Mouse (Mus musculus): Measurements from ENCODE around the gene Epb41.

Epb41 gene

DNA sequence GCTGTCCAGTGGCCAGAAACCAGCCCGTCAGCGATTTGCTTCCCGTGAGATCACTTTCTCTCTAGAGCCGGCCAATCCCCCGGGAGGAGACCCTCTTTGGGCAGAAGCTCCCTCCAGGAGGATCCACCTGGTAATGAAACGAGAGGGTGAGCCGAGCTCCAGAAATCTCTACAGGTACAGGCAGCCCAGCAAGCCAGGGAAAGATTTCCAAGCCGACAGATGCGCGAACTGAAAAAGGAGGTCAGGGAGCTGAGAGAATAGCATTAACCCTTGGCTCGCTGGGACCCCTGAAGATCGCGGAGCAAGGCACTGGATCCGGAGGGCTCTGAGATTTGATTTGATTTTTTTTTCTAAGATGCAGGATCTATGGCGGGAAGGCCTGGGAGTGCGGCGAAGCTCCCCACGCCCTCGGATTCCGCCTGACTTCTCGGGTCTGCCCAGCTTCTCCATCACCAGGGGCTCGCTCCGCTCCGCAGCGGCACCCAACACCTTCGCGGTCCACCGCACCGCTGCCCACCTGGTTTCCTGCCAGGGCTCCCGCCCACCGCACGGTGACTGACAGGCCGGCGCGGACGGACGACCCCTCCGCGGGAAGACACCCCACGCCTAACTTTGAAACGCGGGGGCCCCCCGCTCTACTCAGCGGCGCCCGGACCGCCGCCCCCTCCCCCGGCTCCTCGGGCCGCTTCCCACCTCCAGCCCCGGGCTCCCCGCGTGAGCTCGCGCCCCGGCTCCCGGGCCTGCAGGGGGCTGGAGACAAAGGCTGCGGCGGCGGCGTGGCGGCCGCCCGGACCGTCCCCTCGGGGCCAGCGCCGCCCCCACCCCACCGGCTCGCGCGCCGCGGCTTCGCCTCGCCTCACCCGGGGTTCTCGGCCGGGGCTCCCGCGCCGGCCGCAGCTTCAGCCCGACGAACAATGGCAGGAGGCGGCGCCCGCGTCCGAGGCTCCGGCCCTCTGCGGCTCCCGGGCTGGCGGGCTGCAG is 26.8 kb downstream of the Epb41 start:
- peak in 1 of 2 experiments; percentile 55 for DNase-seq (ENCODE audit: low spot score in 2 of 2)

DNA sequence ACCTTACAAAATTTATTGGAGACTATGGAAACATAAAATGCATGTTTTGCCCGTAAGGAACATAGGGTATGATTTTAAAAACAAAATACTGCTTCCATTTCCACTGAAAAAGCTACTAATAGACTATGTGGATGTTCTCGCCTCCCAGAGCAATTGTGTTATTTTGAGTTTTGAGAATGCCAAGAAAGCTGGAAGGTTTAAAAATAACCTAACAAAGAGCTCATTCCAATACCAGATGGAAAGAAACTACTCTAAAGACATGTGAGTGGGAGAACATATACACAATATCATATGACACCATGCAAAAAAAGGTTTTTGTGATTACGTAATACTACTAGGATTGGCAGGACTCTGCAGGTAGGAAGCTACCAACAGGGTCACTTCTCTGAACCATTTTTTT is 31.4 kb downstream of the Epb41 start:
- DNase-seq (ENCODE audit: low spot score in 2 of 2) = no peak

DNA sequence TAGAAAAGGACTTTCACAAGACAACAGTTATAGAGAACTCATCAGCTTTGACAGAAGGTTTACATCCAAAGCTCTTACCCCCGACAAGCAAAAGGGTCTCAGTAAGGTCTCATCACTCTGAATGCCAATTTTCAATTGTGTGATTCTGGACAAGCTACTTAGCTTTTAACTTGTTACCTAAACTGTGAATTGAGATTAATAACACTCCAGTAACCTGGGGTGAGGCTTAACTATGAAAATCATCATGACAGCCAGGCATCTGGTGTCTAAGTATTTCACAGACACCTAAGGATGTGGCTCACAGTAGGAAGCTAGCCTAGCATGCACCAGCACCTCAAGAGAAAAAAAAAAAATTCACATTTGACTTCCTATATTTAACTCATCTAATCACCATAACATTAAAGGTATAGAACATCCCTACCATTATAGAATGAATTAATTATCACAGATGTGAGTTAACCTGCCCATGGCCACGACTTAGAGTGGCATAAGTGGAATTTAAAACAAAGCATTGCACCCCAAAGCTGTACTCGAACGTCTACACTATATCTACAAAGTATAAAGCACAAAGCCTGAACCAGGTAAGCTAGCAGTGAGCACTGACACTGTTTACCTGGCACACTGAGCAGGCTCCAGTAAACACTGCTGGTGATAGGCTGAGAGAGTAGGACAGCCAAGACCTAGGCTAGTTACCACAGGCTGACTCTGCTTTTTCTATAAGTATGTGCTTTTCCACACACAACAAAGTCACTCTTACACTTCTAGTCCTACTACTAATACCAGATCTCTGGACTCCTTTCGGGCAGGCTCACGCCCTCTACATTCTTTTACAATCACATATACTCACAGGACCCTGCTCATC is 33.4 kb downstream of the Epb41 start:
- no peak for DNase-seq (ENCODE audit: low spot score in 2 of 2)

DNA sequence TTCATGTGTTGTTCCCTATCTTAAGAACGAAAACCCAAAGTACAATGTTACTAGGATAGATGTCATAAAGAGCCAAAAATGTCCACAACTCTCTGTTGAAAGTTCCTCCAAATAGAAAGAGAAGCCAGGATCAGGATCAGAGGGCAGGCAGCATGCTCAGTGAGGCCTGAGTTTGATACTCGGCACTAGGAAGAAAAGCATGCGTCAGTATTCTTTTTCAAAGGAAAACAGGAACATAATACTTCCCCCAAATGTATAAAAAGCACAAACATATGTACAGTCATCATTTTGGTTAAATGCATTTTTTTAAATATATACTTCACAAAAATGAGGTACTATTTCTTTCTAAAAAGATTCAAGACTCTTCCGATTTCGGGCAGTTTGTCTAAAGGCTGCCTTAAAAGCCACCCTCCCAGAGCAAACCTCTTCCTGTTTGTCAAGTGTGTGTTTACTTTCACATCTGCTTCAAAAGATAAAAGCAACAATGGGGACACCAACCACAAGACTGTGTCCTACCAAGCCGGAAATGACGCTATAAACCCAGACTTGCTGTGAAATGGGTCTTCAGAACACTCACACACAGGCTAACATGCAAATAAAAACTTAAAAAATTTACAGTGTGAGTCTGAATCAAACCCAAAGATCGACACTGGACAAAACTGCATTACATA is 35.0 kb downstream of the Epb41 start:
- DNase-seq (ENCODE audit: low spot score in 2 of 2) = peak in 1 of 2 experiments; percentile 40

DNA sequence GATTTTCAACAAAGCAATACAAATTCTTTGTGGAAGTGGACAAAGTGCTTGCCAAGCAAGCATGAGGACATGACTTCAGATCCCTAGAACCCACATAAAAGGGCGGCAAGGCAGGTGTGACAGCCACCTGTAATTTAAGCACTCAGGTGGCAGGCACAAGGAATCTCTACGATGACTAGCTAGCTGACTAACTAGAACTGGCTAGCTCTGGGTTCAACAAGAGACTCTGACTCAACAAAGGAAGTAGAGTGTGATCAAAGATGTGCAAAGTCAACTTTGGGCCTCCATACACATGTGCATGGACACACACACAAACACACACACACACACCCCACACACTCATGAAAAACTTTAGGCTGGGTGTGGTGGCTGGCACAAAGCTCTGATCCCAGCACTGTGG is 35.6 kb downstream of the Epb41 start:
- DNase-seq (ENCODE audit: low spot score in 2 of 2) = no peak

DNA sequence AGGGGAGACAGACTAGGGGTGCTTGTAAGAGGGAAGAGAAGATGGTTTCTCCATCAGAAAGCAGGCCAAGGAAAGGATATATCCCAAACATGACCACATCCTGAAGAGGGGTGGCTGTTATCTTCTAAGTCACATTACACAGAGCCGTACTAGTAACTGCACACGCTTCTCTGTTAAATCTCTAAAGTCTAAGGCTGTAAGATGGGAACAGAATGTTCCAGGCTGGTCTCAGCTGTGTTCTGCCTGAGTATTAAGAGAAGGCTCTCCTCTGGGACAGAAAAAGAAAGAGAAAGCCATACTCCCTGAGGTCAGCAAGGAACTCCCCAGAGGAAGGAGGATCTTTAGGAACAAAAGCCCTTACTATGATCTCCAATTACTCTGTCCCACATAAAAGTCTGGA is 36.3 kb downstream of the Epb41 start:
- no peak for DNase-seq (ENCODE audit: low spot score in 2 of 2)

DNA sequence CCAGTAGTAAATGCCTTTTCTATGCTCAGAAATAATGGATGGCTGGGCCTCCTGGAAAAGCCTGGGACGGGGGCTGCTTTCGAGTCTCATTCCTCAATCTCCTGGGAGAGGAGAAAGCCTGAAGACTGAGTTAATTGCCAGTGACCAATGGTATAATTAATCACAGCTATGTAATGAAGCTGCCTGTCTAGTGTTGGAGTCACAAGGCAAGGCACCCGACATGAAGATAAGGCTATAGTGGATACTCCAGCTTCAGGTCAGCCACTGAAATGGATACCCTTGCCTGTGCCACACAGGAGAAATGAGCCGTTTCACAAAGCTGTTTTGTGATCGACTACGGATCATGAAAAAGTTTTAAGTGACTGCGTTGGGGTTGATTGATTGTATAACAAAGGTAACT is 37.1 kb downstream of the Epb41 start:
- DNase-seq (ENCODE audit: low spot score in 2 of 2) = no peak

DNA sequence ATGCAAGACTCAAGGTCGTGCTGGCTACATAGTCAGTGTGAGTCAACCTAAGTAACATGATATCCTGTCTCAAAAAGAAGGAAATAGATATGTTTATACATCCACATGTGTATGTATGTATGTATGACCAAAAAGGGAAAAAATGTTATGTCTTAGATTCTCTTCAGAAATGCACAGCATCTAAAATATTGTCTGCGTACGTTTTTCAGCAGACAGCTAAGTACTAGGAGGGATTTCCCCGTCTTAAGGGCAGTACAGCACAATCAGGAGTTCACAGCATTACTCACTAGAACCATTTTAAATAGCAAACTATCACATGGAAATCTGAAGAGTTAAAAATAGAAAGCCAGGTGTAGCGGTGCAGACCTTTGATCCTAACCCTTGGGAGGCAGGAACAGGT is 38.0 kb downstream of the Epb41 start:
- DNase-seq (ENCODE audit: low spot score in 2 of 2) = no peak

DNA sequence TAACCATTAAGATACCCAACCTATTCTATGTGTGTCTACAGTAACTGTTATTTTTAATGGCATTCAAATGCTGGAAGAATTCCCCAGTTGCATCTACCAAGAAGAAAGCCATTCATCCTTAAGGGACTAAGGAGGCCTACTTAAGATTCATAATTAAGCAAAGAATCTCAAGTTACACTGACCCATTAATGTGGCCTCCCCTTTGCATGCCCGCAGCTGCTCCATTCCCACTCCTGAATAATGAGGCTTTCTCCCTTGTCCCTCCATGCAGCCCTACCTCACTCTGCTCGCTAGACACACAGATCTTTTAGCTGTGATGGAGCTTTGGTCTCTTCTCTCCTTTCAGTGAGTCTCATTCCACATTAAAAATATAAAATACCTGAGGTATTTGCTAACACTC is 40.9 kb downstream of the Epb41 start:
- no peak for DNase-seq (ENCODE audit: low spot score in 2 of 2)

DNA sequence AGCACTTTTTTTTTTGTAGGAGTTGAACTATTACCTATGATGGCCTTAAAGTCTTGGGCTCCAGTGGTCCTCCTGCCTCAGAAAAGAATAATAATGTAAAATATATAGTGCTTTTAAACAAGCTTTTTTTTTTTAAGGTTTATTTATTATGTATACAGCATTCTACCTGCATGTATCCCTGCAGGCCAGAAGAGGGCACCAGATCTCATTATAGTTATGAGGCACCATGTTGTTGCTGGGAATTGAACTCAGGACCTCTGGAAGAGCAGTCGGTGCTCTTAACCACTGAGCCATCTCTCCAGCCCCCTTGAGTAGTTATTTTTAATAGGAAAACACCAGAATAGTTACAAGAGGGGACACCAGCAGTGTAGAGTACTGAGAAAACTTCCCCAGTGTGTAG is 41.9 kb downstream of the Epb41 start:
- DNase-seq (ENCODE audit: low spot score in 2 of 2) = peak in 1 of 2 experiments; percentile 51

DNA sequence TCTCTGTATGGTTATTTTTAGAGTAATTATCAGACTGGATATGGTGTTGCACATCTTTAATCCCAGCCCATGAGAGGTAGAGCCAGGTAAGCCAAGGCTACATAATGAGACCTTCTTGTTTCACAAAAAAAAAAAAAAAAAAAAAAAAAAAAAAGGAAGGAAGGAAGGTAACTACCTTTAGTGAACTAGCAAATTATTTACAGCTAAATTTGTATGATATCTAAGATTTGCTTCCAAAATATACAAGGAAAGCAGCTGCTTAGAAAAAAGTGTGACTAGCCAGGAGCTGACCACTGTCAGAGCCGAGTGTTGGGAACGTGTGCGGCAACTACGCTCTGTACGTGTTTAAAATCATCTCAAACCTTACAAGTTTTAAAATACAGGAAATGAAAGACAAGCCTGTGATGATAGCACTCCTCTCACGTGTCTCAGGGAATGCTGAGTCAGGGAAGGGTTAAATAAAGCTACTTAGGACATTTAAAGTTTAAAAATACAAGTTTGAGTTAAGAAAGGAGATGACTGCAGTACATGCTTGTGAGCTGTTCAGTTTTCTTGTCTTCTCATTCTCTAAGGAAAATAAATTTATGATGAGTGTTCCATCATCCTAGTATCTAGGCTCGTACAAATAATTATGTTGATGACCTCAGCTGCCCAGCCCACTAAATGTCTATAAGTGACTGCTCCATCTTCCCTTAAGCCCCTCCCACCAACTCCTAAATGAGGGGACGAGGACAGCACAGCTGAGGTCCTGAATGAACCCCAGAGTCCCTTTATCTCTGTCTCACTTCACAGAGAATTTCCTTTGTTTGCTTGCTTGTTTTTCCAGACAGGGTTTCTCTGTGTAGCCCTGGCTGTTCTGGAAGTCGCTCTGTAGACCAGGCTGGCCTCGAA is 45.0 kb downstream of the Epb41 start:
- DNase-seq (ENCODE audit: low spot score in 2 of 2) = no peak

DNA sequence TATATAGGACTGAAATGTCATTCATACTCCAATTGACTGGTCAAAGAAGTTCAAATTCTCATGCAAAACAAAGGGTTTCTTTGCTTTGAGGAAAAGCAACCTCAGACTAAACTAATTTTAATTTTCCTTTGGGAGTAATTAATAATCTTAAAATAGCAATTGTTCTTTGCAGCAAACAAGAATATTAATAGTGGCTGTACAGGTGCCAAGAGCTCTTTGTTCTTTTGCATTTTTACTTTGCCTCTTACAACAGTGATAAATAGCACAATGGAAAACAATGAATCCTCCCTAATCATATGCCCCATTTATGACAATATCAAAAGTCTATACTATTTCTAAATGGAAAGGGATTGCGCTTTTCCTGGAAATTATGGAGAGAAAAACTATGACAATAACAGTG is 47.3 kb downstream of the Epb41 start:
- DNase-seq (ENCODE audit: low spot score in 2 of 2) = no peak

DNA sequence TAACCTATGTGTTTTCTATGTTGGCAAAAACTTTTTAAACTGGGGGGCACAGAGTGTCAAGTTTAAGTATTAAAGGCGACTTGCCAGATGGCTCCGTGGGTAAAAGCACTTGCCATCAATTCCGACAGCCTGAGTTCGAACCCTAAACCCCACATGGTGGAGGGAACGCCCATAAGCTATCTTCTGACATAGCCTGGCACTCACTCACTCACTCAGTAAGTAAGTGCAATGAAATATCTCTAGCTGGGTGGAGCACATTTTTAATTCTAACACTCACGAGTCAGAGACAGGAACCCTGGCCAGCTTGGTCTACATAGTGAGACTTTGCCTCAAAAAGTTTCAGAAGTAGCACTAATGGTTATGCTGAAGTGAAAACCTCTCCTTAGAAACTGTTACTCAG is 48.0 kb downstream of the Epb41 start:
- DNase-seq (ENCODE audit: low spot score in 2 of 2) = peak in 1 of 2 experiments; percentile 49

DNA sequence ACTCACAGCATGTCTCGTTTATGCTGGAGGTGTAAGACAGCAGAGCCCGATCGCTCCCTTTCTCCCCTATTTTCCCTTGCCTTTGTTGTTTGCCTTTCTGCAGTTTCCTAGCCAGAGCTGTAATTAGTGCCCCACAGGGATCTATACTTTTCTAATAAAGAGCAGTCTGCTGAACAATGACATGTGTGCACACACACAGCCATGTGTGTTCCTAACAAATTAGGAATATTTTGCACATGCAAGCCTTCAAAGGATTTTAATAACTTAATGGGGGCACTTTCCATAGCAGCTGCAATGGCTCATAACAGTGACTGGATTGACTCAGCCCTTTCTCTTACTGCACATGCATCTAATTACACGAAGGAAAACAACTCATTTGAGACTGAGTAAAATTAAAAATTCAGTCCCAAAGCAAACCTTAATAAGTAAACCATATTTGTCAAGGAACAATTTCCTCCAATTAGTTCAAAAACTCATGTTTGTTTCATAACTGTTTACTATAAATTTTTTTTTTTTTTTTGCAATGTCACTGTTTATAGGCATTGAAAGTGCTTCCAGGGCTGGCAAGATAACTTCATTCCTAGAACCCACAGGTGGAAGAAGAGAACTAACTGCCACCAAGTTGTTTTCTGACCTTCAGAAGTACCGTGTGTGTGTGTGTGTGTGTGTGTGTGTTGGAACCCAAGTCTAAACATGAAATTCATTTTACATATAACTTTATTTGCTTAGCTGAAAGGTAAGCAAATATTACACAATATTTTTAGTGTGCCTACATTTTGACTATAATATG is 49.2 kb downstream of the Epb41 start:
- DNase-seq (ENCODE audit: low spot score in 2 of 2) = no peak

DNA sequence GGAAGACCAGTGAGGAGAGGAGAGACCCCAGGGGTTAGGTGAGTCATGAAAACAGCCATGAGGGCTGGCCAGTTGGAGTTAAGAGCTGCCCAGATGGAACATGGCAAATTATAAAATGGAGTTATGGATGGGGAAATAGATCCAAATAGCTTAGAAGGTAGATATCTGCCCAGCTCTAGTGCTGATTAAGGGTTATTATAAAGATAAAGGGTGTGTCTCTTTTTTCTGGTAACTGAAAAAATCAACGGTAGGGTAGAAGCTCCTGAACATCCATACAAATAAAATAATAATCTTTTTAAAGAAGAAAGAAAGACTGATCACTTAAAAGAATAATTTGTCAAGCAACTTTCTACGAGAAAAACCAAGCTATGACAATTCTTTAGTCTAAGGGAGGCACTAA is 49.9 kb downstream of the Epb41 start:
- no peak for DNase-seq (ENCODE audit: low spot score in 2 of 2)

DNA sequence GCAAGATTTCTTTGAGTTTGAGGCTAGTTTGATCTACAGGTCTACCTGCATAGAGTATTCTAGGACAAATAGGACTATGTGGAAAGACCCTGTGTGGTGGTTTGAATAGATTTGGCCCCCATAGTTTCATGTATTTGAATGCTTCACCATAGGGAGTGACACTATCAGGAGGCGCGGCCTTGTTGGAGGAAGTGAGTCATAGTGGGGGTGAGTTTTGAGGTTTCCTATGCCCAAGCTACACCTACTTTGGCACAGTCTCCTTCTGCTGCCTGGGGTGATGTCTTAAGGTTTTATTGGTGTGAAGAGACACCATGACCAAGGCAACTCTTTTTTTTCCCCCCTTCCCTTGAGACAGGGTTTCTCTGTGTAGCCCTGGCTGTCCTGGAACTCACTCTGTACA is 51.3 kb downstream of the Epb41 start:
- no peak for DNase-seq (ENCODE audit: low spot score in 2 of 2)

DNA sequence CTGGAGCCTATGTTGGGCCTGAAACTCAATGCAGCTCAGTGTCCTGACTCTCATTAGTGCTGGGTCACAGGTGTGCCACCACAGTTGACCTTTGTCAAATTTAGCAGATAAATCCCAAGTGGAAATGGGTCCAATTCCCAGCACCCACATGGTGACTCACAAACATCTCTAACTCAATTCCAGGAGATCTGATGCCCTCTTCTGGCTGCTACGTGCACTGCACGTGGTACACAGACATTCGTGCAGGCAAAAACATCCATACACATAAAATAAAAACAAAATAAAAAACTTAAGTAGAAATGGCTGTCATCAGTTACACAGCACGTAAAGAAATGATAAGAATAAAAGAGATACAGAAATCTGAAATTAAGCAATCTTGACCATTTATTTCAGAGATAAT is 52.5 kb downstream of the Epb41 start:
- DNase-seq (ENCODE audit: low spot score in 2 of 2) = peak in 1 of 2 experiments; percentile 54

DNA sequence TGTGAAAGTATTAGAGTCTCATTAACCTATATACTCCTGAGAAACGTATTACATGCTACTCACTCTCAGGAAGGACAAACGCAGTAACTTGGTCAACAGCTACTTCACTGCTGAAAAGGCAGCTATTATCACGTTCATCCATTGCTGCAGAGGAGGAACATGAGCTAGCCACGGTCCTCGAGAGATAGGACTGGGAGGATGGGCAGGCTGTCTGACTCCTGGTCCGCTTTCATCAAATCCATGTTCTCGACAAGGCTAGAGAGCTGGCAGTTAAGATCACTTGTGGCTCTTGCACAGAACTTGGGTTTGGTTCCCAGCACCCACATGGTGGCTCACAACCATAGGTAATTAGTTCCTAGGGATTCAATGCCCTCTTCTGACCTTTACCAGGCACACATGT is 53.2 kb downstream of the Epb41 start:
- peak in 1 of 2 experiments; percentile 42 for DNase-seq (ENCODE audit: low spot score in 2 of 2)

DNA sequence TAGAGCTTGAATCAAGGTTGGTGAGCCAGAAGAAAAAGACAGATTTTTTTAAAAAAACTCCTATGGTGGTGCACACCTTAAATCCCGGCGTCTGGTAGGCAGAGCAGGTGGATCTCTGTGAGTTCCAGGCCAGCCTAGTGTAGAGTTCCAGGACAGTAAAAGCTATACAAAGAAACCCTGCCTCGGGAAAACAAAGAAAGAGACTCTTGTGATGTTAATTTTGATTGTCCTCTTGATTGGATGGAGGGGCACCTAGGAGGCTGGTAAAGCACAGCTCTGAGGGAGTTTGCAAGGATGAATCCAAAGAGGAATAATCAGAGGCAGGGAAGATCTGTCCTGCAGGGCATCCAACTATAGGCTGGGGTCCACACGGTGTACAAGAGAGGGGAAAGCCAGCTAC is 56.6 kb downstream of the Epb41 start:
- DNase-seq (ENCODE audit: low spot score in 2 of 2) = no peak

DNA sequence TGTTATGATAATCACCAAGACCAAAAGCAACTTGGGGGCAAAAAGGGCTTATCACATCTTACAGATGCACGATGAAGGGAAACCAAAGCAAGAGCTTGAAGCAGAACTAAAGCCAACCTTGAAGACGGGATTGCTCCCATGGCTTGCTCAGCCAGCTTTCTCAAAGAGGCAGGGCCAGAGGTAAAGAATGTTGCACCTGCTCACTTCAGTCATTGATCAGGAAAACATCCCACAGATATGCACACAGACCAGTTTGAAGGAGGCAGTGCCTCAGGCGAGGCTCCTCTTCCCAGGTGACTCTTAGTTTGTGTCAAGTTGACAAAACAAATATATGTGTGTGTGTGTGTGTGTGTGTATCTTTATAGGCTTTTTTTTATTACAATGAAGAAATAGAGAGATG is 59.7 kb downstream of the Epb41 start:
- DNase-seq (ENCODE audit: low spot score in 2 of 2) = no peak
